Mouse (Mus musculus): ENCODE measurements around the gene Ets1.
A peak's percentile ranks its signal among the peaks of the same experiment; 100 is the strongest.

Ets1 gene

GRCm38 (mm10) chr9:32667518-32667908, 31.5 kb downstream of the Ets1 start:
- no peaks in the 10 kb centered on the region for H3K27me3 ChIP-seq (ENCODE audit: control insufficient read depth, insufficient read depth, low read length, poor library complexity, severe bottlenecking)
- no peaks in the 10 kb centered on the region for H3K36me3 ChIP-seq (ENCODE audit: control insufficient read depth, insufficient read depth, low read length, poor library complexity, severe bottlenecking)
- DNase-seq (ENCODE audit: low read depth, low spot score), result no peak

DNA sequence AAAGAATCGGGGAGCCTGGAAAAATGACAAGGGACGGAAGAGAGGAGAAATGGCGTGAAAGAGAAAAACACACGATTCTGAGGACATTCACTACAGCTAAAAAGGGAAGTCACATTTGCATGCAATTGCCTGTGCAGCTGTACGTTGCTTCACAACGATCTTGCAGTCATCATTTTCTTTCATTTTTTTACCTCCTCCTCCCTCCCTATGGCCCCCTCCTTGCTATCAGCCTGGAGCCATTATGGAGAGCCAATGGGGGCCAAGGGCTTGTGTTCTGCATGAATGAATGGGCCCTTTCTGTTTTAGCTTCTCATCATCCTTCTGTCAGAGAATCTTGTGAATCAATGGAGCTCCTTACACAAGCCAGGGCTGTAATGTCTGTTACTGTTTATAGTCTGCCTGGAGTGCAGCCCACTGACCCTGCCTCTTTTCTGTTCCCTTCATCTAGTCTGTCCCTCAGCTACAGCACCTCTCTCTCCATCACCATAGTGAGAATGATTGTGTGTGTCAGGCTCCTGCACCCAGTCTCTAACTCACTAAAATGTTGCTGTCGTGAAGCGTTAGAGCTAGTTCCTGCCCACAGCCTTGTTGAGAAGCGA, 32.2 kb downstream of the Ets1 start:
- no peaks in the 10 kb centered on the region for H3K36me3 ChIP-seq (ENCODE audit: control insufficient read depth, insufficient read depth, low read length, poor library complexity, severe bottlenecking)
- DNase-seq (ENCODE audit: low read depth, low spot score), result peak; percentile 86
- H3K27me3 ChIP-seq (ENCODE audit: control insufficient read depth, insufficient read depth, low read length, poor library complexity, severe bottlenecking), result no peaks in the 10 kb centered on the region

DNA sequence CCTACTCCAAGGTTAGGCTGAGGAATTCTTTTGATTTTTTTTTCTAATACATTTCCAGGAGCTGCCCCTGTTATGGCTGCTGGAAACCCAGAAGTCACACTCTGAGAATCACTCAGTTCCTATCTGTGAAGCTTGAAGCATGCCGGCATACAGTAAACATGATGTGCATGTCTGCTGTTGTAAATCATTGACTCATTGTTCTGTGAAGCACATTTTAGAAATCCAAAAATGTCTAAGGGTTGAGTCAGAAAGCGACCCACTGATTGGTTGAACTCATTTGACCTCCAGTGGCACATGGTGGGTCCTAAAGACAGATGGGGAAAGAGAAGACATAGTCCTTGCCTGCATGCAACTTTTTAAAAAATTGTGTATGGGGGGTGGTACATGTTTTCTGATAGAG, 33.4 kb downstream of the Ets1 start:
- H3K36me3 ChIP-seq (ENCODE audit: control insufficient read depth, insufficient read depth, low read length, poor library complexity, severe bottlenecking), result no peaks in the 10 kb centered on the region
- H3K27me3 ChIP-seq (ENCODE audit: control insufficient read depth, insufficient read depth, low read length, poor library complexity, severe bottlenecking), result no peaks in the 10 kb centered on the region
- DNase-seq (ENCODE audit: low read depth, low spot score), result no peak

GRCm38 (mm10) chr9:32671970-32672859, 36.2 kb downstream of the Ets1 start:
- Histone ChIP-seq H3K27me3 (ENCODE audit: control insufficient read depth, insufficient read depth, low read length, poor library complexity, severe bottlenecking) (no peaks in the 10 kb centered on the region), H3K36me3 (ENCODE audit: control insufficient read depth, insufficient read depth, low read length, poor library complexity, severe bottlenecking) (no peaks in the 10 kb centered on the region)
- DNase-seq (ENCODE audit: low read depth, low spot score), result peak; percentile 67

DNA sequence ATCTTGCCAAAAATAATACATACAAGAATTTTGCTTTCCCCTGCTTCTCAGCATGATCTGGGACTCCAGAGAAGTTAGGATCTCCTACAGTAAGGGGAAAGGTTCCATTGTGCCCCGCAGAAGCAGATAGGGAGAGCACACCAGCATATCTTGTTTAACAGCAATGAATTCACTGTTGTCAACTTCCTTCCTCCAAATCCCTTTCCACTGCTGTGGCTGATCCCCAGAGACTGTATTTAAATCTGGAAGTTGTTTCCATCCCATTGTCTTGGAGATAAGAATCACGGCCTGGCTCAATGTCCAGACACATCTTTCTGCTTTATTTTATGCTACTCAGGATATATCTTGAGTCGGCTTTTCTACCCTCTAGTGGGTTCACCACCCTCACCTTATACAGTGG, 37.9 kb downstream of the Ets1 start:
- H3K36me3 ChIP-seq (ENCODE audit: control insufficient read depth, insufficient read depth, low read length, poor library complexity, severe bottlenecking), result no peaks in the 10 kb centered on the region
- DNase-seq (ENCODE audit: low read depth, low spot score), result no peak
- H3K27me3 ChIP-seq (ENCODE audit: control insufficient read depth, insufficient read depth, low read length, poor library complexity, severe bottlenecking), result no peaks in the 10 kb centered on the region

DNA sequence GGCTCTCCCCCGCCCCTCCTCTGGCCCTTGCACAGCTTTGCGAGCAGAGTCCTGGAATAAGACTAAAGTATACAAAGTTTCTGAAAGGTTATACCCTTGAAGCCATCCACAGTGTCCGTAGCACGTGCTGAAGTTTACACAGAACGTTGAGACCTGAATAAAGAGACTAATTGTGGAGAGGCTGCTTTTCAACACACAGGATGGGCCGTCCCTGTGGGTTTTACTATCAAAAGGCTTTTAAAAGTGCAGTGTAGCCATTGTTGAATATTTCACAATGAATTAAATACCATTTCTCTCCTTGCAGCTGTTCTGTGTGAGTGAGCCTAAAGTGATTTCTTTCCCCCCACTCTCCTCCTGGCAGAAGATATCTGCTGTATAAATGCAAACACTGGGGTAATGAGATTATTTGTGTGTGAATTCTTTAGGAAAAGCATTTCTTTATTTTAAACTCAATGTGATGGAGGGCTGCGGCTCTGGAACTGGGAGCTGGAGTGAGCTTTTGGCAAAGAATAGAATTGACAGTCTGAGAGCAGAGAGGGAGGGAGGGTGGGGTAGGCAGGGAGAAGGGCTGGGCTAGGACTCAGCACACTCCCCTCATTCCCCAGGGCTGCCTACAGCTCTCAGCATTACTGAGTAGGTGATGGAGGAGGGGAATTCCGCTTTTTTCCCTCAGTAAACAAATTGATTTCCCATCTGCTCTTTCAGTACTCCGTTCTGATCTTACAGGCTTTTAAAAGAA, 39.8 kb downstream of the Ets1 start:
- DNase-seq (ENCODE audit: low read depth, low spot score), result no peak
- Histone ChIP-seq H3K36me3 (ENCODE audit: control insufficient read depth, insufficient read depth, low read length, poor library complexity, severe bottlenecking) (no peaks in the 10 kb centered on the region), H3K27me3 (ENCODE audit: control insufficient read depth, insufficient read depth, low read length, poor library complexity, severe bottlenecking) (no peaks in the 10 kb centered on the region)

GRCm38 (mm10) chr9:32676480-32676879, 40.5 kb downstream of the Ets1 start:
- DNase-seq (ENCODE audit: low read depth, low spot score), result peak; percentile 76
- Histone ChIP-seq H3K27me3 (ENCODE audit: control insufficient read depth, insufficient read depth, low read length, poor library complexity, severe bottlenecking) (no peaks in the 10 kb centered on the region), H3K36me3 (ENCODE audit: control insufficient read depth, insufficient read depth, low read length, poor library complexity, severe bottlenecking) (no peaks in the 10 kb centered on the region)

- no peaks in the 10 kb centered on the region for H3K27me3 ChIP-seq (ENCODE audit: control insufficient read depth, insufficient read depth, low read length, poor library complexity, severe bottlenecking)
- DNase-seq (ENCODE audit: low read depth, low spot score), result no peak
- no peaks in the 10 kb centered on the region for H3K36me3 ChIP-seq (ENCODE audit: control insufficient read depth, insufficient read depth, low read length, poor library complexity, severe bottlenecking)
Measured at GRCm38 (mm10) chr9:32677646-32678045, 41.6 kb downstream of the Ets1 start.

DNA sequence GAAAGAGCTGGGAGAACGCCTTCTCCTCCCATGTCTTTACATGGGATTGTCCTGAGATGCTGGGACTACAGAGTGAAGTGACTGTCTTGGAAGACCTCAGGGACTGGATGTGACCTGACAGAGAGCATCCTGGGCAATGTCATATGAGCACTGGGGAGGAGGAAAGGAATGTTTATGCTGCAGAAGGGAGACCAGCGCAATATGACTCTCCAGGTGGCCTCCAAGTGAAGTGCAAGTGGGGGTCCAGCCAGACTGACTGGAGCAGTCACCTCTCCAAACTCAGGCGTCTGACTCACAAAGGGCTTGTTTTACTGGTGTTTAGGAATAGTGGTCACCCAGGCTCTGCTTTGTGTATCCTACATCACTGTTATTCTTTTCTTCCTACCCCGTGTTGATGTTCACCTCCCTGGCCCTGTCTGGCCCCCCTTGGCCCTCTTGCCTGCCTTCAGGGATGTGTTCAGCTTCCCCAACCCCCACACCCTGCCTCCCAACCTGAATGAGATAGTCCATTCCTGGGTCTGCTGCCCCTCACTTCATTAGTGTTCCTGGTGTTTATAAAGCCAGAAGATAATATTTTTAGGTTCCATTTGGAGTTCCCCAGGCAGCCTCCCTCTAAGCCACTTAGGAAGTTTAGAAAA, 42.2 kb downstream of the Ets1 start:
- Histone ChIP-seq H3K36me3 (ENCODE audit: control insufficient read depth, insufficient read depth, low read length, poor library complexity, severe bottlenecking) (no peaks in the 10 kb centered on the region), H3K27me3 (ENCODE audit: control insufficient read depth, insufficient read depth, low read length, poor library complexity, severe bottlenecking) (no peaks in the 10 kb centered on the region)
- DNase-seq (ENCODE audit: low read depth, low spot score), result no peak

DNA sequence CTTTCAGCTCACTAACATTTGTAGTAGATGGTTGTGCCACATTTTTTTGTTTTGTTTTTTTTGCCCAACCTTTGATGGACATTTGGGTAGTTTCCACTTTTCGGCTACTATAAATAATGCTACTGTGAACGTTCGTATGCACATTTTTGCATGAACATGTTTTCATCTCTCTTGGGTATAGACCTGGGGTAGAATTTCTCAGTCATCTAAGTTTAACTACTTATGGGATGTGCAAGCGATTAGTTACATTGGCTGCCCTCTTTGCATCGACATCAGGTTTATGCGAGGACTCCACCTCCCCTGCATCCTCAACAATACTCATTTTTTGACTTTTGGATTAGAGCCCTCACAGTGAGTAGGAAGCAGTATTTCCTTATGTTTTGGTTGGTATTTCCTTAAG, 43.5 kb downstream of the Ets1 start:
- no peaks in the 10 kb centered on the region for H3K27me3 ChIP-seq (ENCODE audit: control insufficient read depth, insufficient read depth, low read length, poor library complexity, severe bottlenecking)
- no peaks in the 10 kb centered on the region for H3K36me3 ChIP-seq (ENCODE audit: control insufficient read depth, insufficient read depth, low read length, poor library complexity, severe bottlenecking)
- DNase-seq (ENCODE audit: low read depth, low spot score), result peak; percentile 84

DNA sequence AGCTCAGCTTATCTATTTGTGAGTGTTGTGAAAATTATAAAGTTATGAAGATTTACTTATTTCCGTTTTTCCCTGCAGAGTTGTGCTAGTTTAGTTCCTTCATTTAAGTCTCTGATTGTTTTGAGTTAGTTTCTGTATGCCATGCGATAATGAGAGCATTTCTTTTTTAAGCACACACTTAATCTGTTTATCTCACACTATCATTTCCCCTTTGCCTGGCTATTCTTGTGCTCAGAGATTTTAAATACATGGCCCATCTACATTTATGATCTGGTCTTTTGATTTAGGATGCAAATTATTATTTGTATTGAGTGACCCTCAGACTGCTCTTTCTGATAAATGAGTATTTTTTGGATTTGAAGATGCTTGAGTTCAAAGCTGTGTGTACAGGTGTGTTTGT, 44.2 kb downstream of the Ets1 start:
- DNase-seq (ENCODE audit: low read depth, low spot score), result peak; percentile 74
- Histone ChIP-seq H3K36me3 (ENCODE audit: control insufficient read depth, insufficient read depth, low read length, poor library complexity, severe bottlenecking) (no peaks in the 10 kb centered on the region), H3K27me3 (ENCODE audit: control insufficient read depth, insufficient read depth, low read length, poor library complexity, severe bottlenecking) (no peaks in the 10 kb centered on the region)

- DNase-seq (ENCODE audit: low read depth, low spot score), result peak; percentile 65
- Histone ChIP-seq H3K36me3 (ENCODE audit: control insufficient read depth, insufficient read depth, low read length, poor library complexity, severe bottlenecking) (no peaks in the 10 kb centered on the region), H3K27me3 (ENCODE audit: control insufficient read depth, insufficient read depth, low read length, poor library complexity, severe bottlenecking) (no peaks in the 10 kb centered on the region)
Measured at GRCm38 (mm10) chr9:32685793-32686558, 50.0 kb downstream of the Ets1 start.

DNA sequence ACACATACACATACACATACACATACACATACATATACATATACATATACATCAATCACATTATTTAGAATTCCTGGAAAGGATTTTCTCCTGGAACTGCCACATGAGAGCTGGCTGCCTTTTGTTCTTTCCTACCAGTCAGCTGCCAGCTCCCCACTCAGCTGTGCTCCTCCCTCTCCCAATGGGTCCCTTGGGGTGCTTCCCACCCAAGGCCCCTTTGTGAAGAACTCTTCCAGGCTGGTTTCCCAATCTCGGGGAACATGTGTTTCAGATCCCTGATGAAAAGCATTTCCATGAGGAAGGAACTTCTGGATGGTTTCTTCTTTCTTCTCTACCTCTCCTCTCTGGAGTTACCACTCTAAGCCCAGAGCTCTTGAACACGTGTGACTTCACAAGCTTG, 52.3 kb downstream of the Ets1 start:
- Histone ChIP-seq H3K27me3 (ENCODE audit: control insufficient read depth, insufficient read depth, low read length, poor library complexity, severe bottlenecking) (no peaks in the 10 kb centered on the region), H3K36me3 (ENCODE audit: control insufficient read depth, insufficient read depth, low read length, poor library complexity, severe bottlenecking) (no peaks in the 10 kb centered on the region)
- no peak for DNase-seq (ENCODE audit: low read depth, low spot score)

Data from splenic B cell, adult 2 months (primary cell).